Mouse (Mus musculus): ENCODE results near the gene Sdha.

Sdha gene

GRCm38 (mm10) chr13:74302050-74303037 is 47.7 kb downstream of the Sdha start:
- DNase-seq (ENCODE audit: low read depth, low spot score), result no peak

GRCm38 (mm10) chr13:74301607-74301984 is 48.5 kb downstream of the Sdha start:
- DNase-seq (ENCODE audit: low read depth, low spot score), result no peak

GRCm38 (mm10) chr13:74300925-74301606 is 49.0 kb downstream of the Sdha start:
- peak; percentile 59 for DNase-seq (ENCODE audit: low read depth, low spot score)

- no peak for DNase-seq (ENCODE audit: low read depth, low spot score)
Observed at GRCm38 (mm10) chr13:74296376-74296775, 53.7 kb downstream of the Sdha start.

- peak; percentile 27 for DNase-seq (ENCODE audit: low read depth, low spot score)
Observed at GRCm38 (mm10) chr13:74292167-74292566, 57.9 kb downstream of the Sdha start, which contains the start of gene Ahrr. Gene Ahrr (minus strand): TSS chr13:74292331.

GRCm38 (mm10) chr13:74289646-74290045 is 60.4 kb downstream of the Sdha start:
- DNase-seq (ENCODE audit: low read depth, low spot score), result no peak

GRCm38 (mm10) chr13:74282299-74282698 is 67.8 kb downstream of the Sdha start:
- no peak for DNase-seq (ENCODE audit: low read depth, low spot score)

GRCm38 (mm10) chr13:74275726-74276125 is 74.4 kb downstream of the Sdha start:
- DNase-seq (ENCODE audit: low read depth, low spot score), result no peak

All from embryo, embryonic 11.5 days (tissue).